Comparison of ENCODE assay signal across 9 mouse cellular contexts in the genomic region with DNA sequence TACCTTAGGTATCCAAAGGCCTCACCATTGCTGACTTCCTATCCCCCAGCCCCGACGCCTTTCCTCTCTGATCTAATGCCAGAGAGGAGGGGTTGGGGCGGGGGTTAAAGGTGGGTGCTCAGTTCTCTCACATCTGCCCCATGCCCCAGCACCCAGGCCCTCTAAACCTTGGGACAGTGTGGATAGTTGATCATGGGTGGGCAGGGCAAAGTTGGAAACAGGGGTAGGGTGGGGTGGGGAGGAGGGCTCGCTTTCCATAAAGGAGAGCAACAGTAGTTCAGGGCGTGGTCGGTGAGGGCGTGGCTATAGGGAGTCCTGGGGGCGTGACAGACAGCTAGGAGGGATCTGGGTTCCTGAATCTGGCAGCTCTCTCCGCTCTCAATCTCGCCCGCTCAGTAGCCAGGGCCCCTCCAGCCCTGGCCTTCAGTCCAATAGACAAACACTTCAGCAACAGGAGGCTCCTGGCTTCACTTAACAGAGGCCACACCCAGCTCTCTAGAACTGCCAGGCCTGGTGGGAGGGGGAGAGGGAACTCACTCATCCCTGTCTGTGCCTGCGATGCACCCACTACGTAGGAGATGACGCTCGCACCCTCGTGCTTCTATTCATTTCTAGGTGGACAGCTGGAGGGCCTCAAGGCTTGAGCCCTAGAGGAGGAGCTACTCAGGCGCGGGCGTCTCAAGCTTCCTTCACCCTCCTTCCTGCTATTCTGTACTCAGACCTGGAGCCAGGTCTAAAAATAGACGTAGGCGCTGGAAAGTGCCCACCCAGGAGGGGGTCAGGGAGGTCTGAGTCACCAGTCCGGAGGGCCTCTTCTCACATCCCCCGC. TPM values are rescaled to one million over a fixed set of nuclear protein-coding genes. Genes with fewer than 3 reads are reported as not detected.
DNase-seq lines count a peak whose midpoint lies in the region; ATAC-seq lines count a peak whose summit lies in the region.
"Had no signal": no experiment of that assay in that cellular context is flagged by ENCODE, and none has a peak within 500 bp of the region (broad histone marks: within the 10 kb centered on the region; RNA-seq: fewer than 3 reads in every experiment).

No protein-coding gene starts in this region.

- 5% methylated on average over 23 of the region's 23 CpGs for WGBS in heart, embryonic 16.5 days
- 6% methylated on average over 23 of the region's 23 CpGs for WGBS in stomach, embryonic 15.5 days

- H3K9ac ChIP-seq in heart, embryonic 16.5 days (ENCODE audit: low read length), result peak overlapping the region; percentile 32; the same call in 1 of the 2 replicates
- no peak overlapping the region for H3K9ac ChIP-seq in stomach, embryonic 15.5 days
- H3K9ac ChIP-seq: liver, embryonic 14.5 days had no signal

- H3K27me3 ChIP-seq in heart, embryonic 16.5 days (ENCODE audit: control insufficient read depth, insufficient read depth, low read length), result peaks cover 13% of the 10 kb centered on the region
- 0 out of 2 replicates have a peak, but pooled peaks cover 5% of the 10 kb centered on the region for H3K27me3 ChIP-seq in stomach, embryonic 15.5 days (replicated peaks)

- no peaks in the 10 kb centered on the region for H3K36me3 ChIP-seq in heart, embryonic 16.5 days (ENCODE audit: control insufficient read depth, insufficient read depth)
- H3K36me3 ChIP-seq in stomach, embryonic 15.5 days, result no peaks in the 10 kb centered on the region

- H3K4me3 ChIP-seq in heart, embryonic 16.5 days (ENCODE audit: low read length), result peak overlapping the region; percentile 26
- no peak overlapping the region; the same call in 1 of the 2 replicates for H3K4me3 ChIP-seq in stomach, embryonic 15.5 days (replicated peaks)

- DNase-seq in 3T3-L1 (ENCODE audit: low read depth, low spot score), result peak; percentile 97
- DNase-seq in adrenal gland, postnatal 10 days, result peak; percentile 59
- peak; percentile 90 for DNase-seq in fibroblast of lung, adult 2 months (ENCODE audit: low read depth)
- peak; percentile 77 for DNase-seq in kidney, postnatal 14 days
- peak; percentile 85 for DNase-seq in lung, postnatal 36 days

- ATAC-seq in heart, embryonic 16.5 days (replicated peaks; ENCODE audit: extremely low read depth, insufficient read depth, low FRiP score), result peak; percentile 79
- peak; percentile 85 for ATAC-seq in stomach, embryonic 15.5 days (ENCODE audit: insufficient read depth, low FRiP score, low read depth)
- ATAC-seq in CD4-positive, CD25-positive, alpha-beta regulatory T cell, adult 4 months, result no peak

- H3K4me2 ChIP-seq in heart, embryonic 16.5 days (ENCODE audit: low read depth, low read length), result peak overlapping the region; percentile 51
- peak overlapping the region; percentile 36 for H3K4me2 ChIP-seq in stomach, embryonic 15.5 days

- H3K9me3 ChIP-seq in heart, embryonic 16.5 days (replicated peaks; ENCODE audit: control insufficient read depth, low read length), result no peaks in the 10 kb centered on the region; the same call in 1 of the 2 replicates
- no peaks in the 10 kb centered on the region for H3K9me3 ChIP-seq in stomach, embryonic 15.5 days

- peaks cover 11% of the 10 kb centered on the region for H3K4me1 ChIP-seq in heart, embryonic 16.5 days (ENCODE audit: control insufficient read depth, insufficient read depth, low read length)
- peaks cover 15% of the 10 kb centered on the region for H3K4me1 ChIP-seq in stomach, embryonic 15.5 days

- peak overlapping the region; percentile 32 for H3K27ac ChIP-seq in heart, embryonic 16.5 days (ENCODE audit: low read length)
- peak overlapping the region; percentile 89 for H3K27ac ChIP-seq in stomach, embryonic 15.5 days
- H3K27ac ChIP-seq: liver, embryonic 14.5 days had no signal

RNA-seq across cellular contexts. Expression of gene Col16a1, which starts 10.9 kb away (rescaled TPM):
- 10 to 100 TPM; 29.4 to 33.8 TPM for total RNA-seq in adrenal gland, postnatal 10 days (2021)
- 26.6 and 37.7 TPM in 2 replicates for polyA plus RNA-seq in heart, embryonic 16.5 days (2015; fragmentation: Nextera tagmentation; extraction: Ambion mirVana)
- 91.5 and 93.3 TPM in 2 replicates for polyA plus RNA-seq in stomach, embryonic 15.5 days (2015; fragmentation: Nextera tagmentation; extraction: Ambion mirVana)
- not detected for polyA plus RNA-seq in CD4-positive, CD25-positive, alpha-beta regulatory T cell, adult 4 months (2017; shearing (Covaris generic))

RNA-seq across cellular contexts. Expression of gene Adgrb2, which starts 52.1 kb away (rescaled TPM):
- total RNA-seq in adrenal gland, postnatal 10 days (2021), result 10 to 100 TPM; 13.4 to 16.4 TPM
- polyA plus RNA-seq in heart, embryonic 16.5 days (2015; fragmentation: Nextera tagmentation; extraction: Ambion mirVana), result 1.0 and 1.2 TPM in 2 replicates
- polyA plus RNA-seq in stomach, embryonic 15.5 days (2015; fragmentation: Nextera tagmentation; extraction: Ambion mirVana), result 2.8 and 3.8 TPM in 2 replicates
- polyA plus RNA-seq in CD4-positive, CD25-positive, alpha-beta regulatory T cell, adult 4 months (2017; shearing (Covaris generic)), result under 1 TPM in 1 of 2 experiments, not detected in 1; 0.34 TPM

Comparison
In these comparisons a context has a peak if more than half of its experiments do, and no peak if none do; other contexts are left out.
1. RNA of gene Col16a1, which starts 10.9 kb away (polyA plus RNA-seq): 91.5 to 93.3 TPM in stomach, embryonic 15.5 days and 26.6 to 37.7 TPM in heart, embryonic 16.5 days; not detected in CD4-positive, CD25-positive, alpha-beta regulatory T cell, adult 4 months; every median in the first group is over 10 times any median in the second.
2. Peak in every context shown above with its lines, with median percentiles within 50 percentile points of each other: DNase-seq.